Mouse (Mus musculus): ENCODE measurements around the gene Mettl7a3. TPM values are rescaled to one million over a fixed set of nuclear protein-coding genes. Genes with fewer than 3 reads are reported as not detected.
"Not testable (repeated sequence)": the region's sequence is repeated elsewhere in the genome, so short reads cannot be mapped to it uniquely, and the experiment has no call there.

Gene Mettl7a3
- polyA plus RNA-seq, 1 experiment: 0.15 TPM

- no peaks in the 10 kb centered on the region; the same call in none of the 2 replicates for H3K4me1 ChIP-seq (ENCODE audit: control insufficient read depth, insufficient read depth, low read length)
- TF ChIP-seq POLR2A (IDR thresholded peaks at IDR 0.05; ENCODE audit: borderline replicate concordance, insufficient read depth, low read length): peak; percentile 89; the same call in 1 of the 2 replicates
- no peak for TF ChIP-seq CTCF (IDR thresholded peaks at IDR 0.05; ENCODE audit: borderline replicate concordance, insufficient read depth, low read depth, low read length)
- peak within 1 kb of the TSS; percentile 97 for H3K27ac ChIP-seq (ENCODE audit: insufficient read depth, low read length)
- no peaks in the 10 kb centered on the region for H3K27me3 ChIP-seq (ENCODE audit: control insufficient read depth, insufficient read depth, low read length)
- peak within 1 kb of the TSS; percentile 93 for H3K4me3 ChIP-seq (replicated peaks; ENCODE audit: insufficient read depth, low read depth, low read length)
- peak; percentile 89 for DNase-seq
- WGBS: 1% methylated on average over 23 of the region's 30 CpGs
Measured at GRCm38 (mm10) chr15:100304019-100304991, 30.4 kb upstream of the Mettl7a3 start, which contains the start of gene Mettl7a1. Gene Mettl7a1 (plus strand): TSS chr15:100304140.

GRCm38 (mm10) chr15:100306201-100306600, 28.5 kb upstream of the Mettl7a3 start:
- no peak overlapping the region for H3K27ac ChIP-seq (ENCODE audit: insufficient read depth, low read length)
- no peaks in the 10 kb centered on the region; the same call in none of the 2 replicates for H3K4me1 ChIP-seq (ENCODE audit: control insufficient read depth, insufficient read depth, low read length)
- no peaks in the 10 kb centered on the region for H3K27me3 ChIP-seq (ENCODE audit: control insufficient read depth, insufficient read depth, low read length)
- DNase-seq: no peak
- H3K4me3 ChIP-seq (replicated peaks; ENCODE audit: insufficient read depth, low read depth, low read length): no peak overlapping the region
- no peak for TF ChIP-seq POLR2A (IDR thresholded peaks at IDR 0.05; ENCODE audit: borderline replicate concordance, insufficient read depth, low read length)
- no peak for TF ChIP-seq CTCF (IDR thresholded peaks at IDR 0.05; ENCODE audit: borderline replicate concordance, insufficient read depth, low read depth, low read length)
- 83% methylated on average over 2 of the region's 2 CpGs for WGBS

GRCm38 (mm10) chr15:100307438-100308096, 27.2 kb upstream of the Mettl7a3 start:
- 35% methylated on average over 11 of the region's 11 CpGs for WGBS
- DNase-seq: peak; percentile 44 to 50
- not testable (repeated sequence) for H3K27me3 ChIP-seq (ENCODE audit: control insufficient read depth, insufficient read depth, low read length); H3K27ac ChIP-seq (ENCODE audit: insufficient read depth, low read length); H3K4me3 ChIP-seq (replicated peaks; ENCODE audit: insufficient read depth, low read depth, low read length); H3K4me1 ChIP-seq (ENCODE audit: control insufficient read depth, insufficient read depth, low read length)
- peak; percentile 47; the same call in 1 of the 2 replicates for TF ChIP-seq CTCF (IDR thresholded peaks at IDR 0.05; ENCODE audit: borderline replicate concordance, insufficient read depth, low read depth, low read length)

DNA sequence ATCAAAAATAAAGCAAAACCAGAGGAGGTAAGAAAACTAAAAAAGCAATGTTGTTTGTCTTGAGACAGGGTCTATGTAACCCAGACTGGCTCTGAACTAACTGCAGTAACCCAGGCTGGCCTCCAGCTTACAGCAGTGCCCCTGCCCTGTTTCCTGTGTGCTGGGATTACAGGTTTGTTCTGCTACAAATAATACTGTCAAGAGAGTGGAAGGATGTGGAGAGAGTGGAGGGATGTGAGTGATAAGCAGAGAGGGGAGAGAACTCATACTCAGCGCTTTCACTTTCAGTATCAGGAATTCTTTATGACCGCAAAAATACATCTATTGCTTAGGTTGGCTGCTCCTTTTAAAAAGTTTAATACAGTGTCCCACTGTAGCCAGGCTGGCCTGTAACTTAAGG, 22.4 kb upstream of the Mettl7a3 start:
- DNase-seq: no peak
- H3K4me1 ChIP-seq (ENCODE audit: control insufficient read depth, insufficient read depth, low read length): no peaks in the 10 kb centered on the region
- 99% methylated on average over 2 of the region's 2 CpGs for WGBS
- TF ChIP-seq POLR2A (IDR thresholded peaks at IDR 0.05; ENCODE audit: borderline replicate concordance, insufficient read depth, low read length) (no peak), CTCF (IDR thresholded peaks at IDR 0.05; ENCODE audit: borderline replicate concordance, insufficient read depth, low read depth, low read length) (no peak)
- no peak overlapping the region for H3K27ac ChIP-seq (ENCODE audit: insufficient read depth, low read length)
- H3K27me3 ChIP-seq (ENCODE audit: control insufficient read depth, insufficient read depth, low read length): no peaks in the 10 kb centered on the region
- H3K4me3 ChIP-seq (replicated peaks; ENCODE audit: insufficient read depth, low read depth, low read length): no peak overlapping the region

GRCm38 (mm10) chr15:100314448-100315145, 20.1 kb upstream of the Mettl7a3 start:
- Histone ChIP-seq H3K4me1 (ENCODE audit: control insufficient read depth, insufficient read depth, low read length) (no peaks in the 10 kb centered on the region; the same call in 1 of the 2 replicates), H3K4me3 (replicated peaks; ENCODE audit: insufficient read depth, low read depth, low read length) (no peak overlapping the region), H3K27ac (ENCODE audit: insufficient read depth, low read length) (no peak overlapping the region), H3K27me3 (ENCODE audit: control insufficient read depth, insufficient read depth, low read length) (no peaks in the 10 kb centered on the region)
- TF ChIP-seq POLR2A (IDR thresholded peaks at IDR 0.05; ENCODE audit: borderline replicate concordance, insufficient read depth, low read length): no peak
- TF ChIP-seq CTCF (IDR thresholded peaks at IDR 0.05; ENCODE audit: borderline replicate concordance, insufficient read depth, low read depth, low read length): no peak
- no peak for DNase-seq
- WGBS: 71% methylated on average over 5 of the region's 5 CpGs

GRCm38 (mm10) chr15:100318014-100318671, 16.6 kb upstream of the Mettl7a3 start:
- 81% methylated on average over 4 of the region's 4 CpGs for WGBS
- H3K4me3 ChIP-seq (replicated peaks; ENCODE audit: insufficient read depth, low read depth, low read length); DNase-seq; H3K27me3 ChIP-seq (ENCODE audit: control insufficient read depth, insufficient read depth, low read length); H3K27ac ChIP-seq (ENCODE audit: insufficient read depth, low read length): not testable (repeated sequence)
- H3K4me1 ChIP-seq (ENCODE audit: control insufficient read depth, insufficient read depth, low read length): peaks cover 10% of the 10 kb centered on the region

DNA sequence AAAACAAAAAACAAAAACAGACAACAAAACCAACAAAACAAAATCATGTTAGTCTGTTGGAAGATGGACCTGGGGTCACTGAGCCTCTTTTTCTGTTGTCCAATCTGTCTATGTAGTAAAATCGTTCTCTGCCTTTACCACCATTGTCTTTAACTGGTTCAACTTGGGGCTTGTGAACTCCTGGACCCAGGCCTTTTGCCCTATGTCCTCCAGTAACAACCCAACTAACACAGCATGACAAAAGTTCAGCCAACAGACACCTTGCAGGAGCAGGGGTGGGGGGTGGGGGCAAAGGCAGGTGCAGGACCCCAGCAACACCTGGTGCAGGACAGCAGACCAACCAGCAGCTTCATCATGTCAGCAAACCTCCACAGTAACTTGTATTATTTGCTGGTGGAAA, 14.8 kb upstream of the Mettl7a3 start:
- Histone ChIP-seq H3K4me1 (ENCODE audit: control insufficient read depth, insufficient read depth, low read length) (peaks cover 10% of the 10 kb centered on the region), H3K27me3 (ENCODE audit: control insufficient read depth, insufficient read depth, low read length) (no peaks in the 10 kb centered on the region), H3K4me3 (replicated peaks; ENCODE audit: insufficient read depth, low read depth, low read length) (no peak overlapping the region), H3K27ac (ENCODE audit: insufficient read depth, low read length) (no peak overlapping the region)
- 93% methylated on average over 1 of the region's 1 CpGs for WGBS
- no peak for DNase-seq
- no peak for TF ChIP-seq CTCF (IDR thresholded peaks at IDR 0.05; ENCODE audit: borderline replicate concordance, insufficient read depth, low read depth, low read length)
- TF ChIP-seq POLR2A (IDR thresholded peaks at IDR 0.05; ENCODE audit: borderline replicate concordance, insufficient read depth, low read length): no peak
